Mouse (Mus musculus): ENCODE measurements around the gene Pxmp2. TPM values are rescaled to one million over a fixed set of nuclear protein-coding genes. Genes with fewer than 3 reads are reported as not detected.

Pxmp2 gene
- polyA plus RNA-seq, 1 experiment, result 3.9 TPM

DNA sequence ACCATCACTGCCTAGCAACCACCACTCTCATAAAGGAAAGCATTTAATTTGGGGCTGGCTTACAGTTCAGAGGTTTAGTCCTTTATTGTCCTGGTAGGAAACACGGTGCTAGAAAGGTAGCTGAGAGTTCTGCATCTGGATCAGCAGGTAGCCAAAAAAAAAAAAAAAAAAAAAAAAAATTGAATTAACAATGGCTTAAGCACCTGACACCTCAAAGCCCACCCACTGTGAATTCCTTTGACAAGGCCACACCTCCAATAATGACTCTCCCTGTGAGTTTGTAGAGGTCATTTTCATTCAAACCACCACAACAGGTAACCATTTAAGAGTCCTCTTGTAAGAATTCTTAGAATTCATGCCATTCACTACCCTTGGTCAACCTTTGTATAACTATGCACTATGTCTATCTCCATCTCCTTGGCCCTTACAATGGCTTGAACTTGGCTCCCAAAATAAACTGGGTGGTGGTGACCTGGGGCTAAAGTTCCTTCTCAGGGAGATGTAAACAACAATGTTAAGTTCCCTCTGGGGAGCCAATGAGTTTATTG is 58.6 kb downstream of the Pxmp2 start:
- H3K79me2 ChIP-seq (ENCODE audit: control insufficient read depth, insufficient read depth), result peaks cover 15% of the 10 kb centered on the region
- TF ChIP-seq FOSL1 (IDR thresholded peaks at IDR 0.05; ENCODE audit: insufficient read depth, low read length, poor library complexity, severe bottlenecking) (no peak), CTCF (IDR thresholded peaks at IDR 0.05; ENCODE audit: control insufficient read depth, insufficient read depth, insufficient read length) (no peak), MAX (IDR thresholded peaks at IDR 0.05) (no peak), MYOD1 (IDR thresholded peaks at IDR 0.05; ENCODE audit: control insufficient read depth, insufficient read length, low read depth) (no peak), USF1 (IDR thresholded peaks at IDR 0.05; ENCODE audit: low read depth) (no peak), CEBPB (IDR thresholded peaks at IDR 0.05; ENCODE audit: low read depth) (no peak), MYOG (IDR thresholded peaks at IDR 0.05; ENCODE audit: control insufficient read depth, extremely low read depth, insufficient read length) (no peak)

DNA sequence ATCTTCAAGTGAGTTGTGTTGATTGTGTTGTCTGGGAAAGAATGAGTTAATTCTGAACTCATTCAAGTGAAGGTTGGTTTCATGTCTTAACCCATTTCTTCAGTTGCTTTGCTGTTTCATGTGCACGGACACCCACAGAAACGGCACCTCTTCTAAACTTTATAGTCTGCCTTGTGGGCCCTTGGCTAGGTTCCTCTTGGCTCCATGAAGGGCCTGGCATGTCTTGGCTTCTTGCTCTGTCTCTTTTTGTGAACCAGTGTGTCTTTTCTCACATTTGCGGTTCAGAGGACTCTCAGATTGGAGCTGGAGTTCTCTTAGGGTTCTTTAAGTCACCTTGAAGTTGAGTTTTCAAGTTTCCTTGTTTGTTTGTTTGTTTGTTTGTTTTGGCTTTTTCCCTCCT is 60.9 kb downstream of the Pxmp2 start:
- no peak overlapping the region for H3ac ChIP-seq (ENCODE audit: control insufficient read depth, insufficient read length, low read depth)
- H3K79me3 ChIP-seq (ENCODE audit: low read depth), result no peaks in the 10 kb centered on the region
- H3K79me2 ChIP-seq (ENCODE audit: control insufficient read depth, insufficient read depth), result no peaks in the 10 kb centered on the region
- H3K27me3 ChIP-seq (ENCODE audit: control insufficient read depth, insufficient read depth, insufficient read length), result no peaks in the 10 kb centered on the region
- no peak for TF ChIP-seq FOSL1 (IDR thresholded peaks at IDR 0.05; ENCODE audit: insufficient read depth, low read length, poor library complexity, severe bottlenecking)
- no peak for TF ChIP-seq MAX (IDR thresholded peaks at IDR 0.05)
- no peak for TF ChIP-seq CEBPB (IDR thresholded peaks at IDR 0.05; ENCODE audit: low read depth)
- peaks cover 50% of the 10 kb centered on the region for H3K36me3 ChIP-seq (ENCODE audit: control insufficient read depth, insufficient read depth)
- no peak overlapping the region for H3K4me3 ChIP-seq (ENCODE audit: insufficient read depth, poor library complexity, severe bottlenecking)

More for the DNA sequence above, 58.6 kb downstream of the Pxmp2 start:
- Histone ChIP-seq H3K4me3 (ENCODE audit: insufficient read depth, poor library complexity, severe bottlenecking) (no peak overlapping the region), H3K79me3 (ENCODE audit: low read depth) (peaks cover 10% of the 10 kb centered on the region), H3K36me3 (ENCODE audit: control insufficient read depth, insufficient read depth) (peaks cover 29% of the 10 kb centered on the region), H3ac (ENCODE audit: control insufficient read depth, insufficient read length, low read depth) (no peak overlapping the region), H3K27me3 (ENCODE audit: control insufficient read depth, insufficient read depth, insufficient read length) (no peaks in the 10 kb centered on the region)

Other genes starting within 250 kb of the Pxmp2 start
- 0.09 TPM for gene Gm17655, start 213.7 kb downstream of the Pxmp2 start, polyA plus RNA-seq (2012; fragmentation: generic; extraction: Trizol)
- gene Gm35315, start 191.8 kb downstream of the Pxmp2 start, polyA plus RNA-seq (2012; fragmentation: generic; extraction: Trizol), result 0.14 TPM
- gene Plcxd1, start 186.2 kb downstream of the Pxmp2 start, polyA plus RNA-seq (2012; fragmentation: generic; extraction: Trizol), result 0.78 TPM
- 56.7 TPM for gene Gtpbp6, start 178.0 kb downstream of the Pxmp2 start, polyA plus RNA-seq (2012; fragmentation: generic; extraction: Trizol)
- 2.2 TPM for gene Zfp605, start 176.1 kb downstream of the Pxmp2 start, polyA plus RNA-seq (2012; fragmentation: generic; extraction: Trizol)
- 14.4 TPM for gene Chfr, start 150.3 kb downstream of the Pxmp2 start, polyA plus RNA-seq (2012; fragmentation: generic; extraction: Trizol)
- gene Golga3, start 109.5 kb downstream of the Pxmp2 start, polyA plus RNA-seq (2012; fragmentation: generic; extraction: Trizol), result 12.5 TPM
- gene Ankle2, start 55.2 kb downstream of the Pxmp2 start, polyA plus RNA-seq (2012; fragmentation: generic; extraction: Trizol), result 12.3 TPM
- gene Pgam5, start 16.3 kb downstream of the Pxmp2 start, polyA plus RNA-seq (2012; fragmentation: generic; extraction: Trizol), result 52.6 TPM
- gene Pole, start 120 bp upstream of the Pxmp2 start, polyA plus RNA-seq (2012; fragmentation: generic; extraction: Trizol), result 17.4 TPM
- 0.09 TPM for gene P2rx2, start 57.0 kb upstream of the Pxmp2 start, polyA plus RNA-seq (2012; fragmentation: generic; extraction: Trizol)
- not detected for gene Lrcol1, start 58.5 kb upstream of the Pxmp2 start, polyA plus RNA-seq (2012; fragmentation: generic; extraction: Trizol)
- gene Fbrsl1, start 162.3 kb upstream of the Pxmp2 start, polyA plus RNA-seq (2012; fragmentation: generic; extraction: Trizol), result 17.6 TPM